Mouse (Mus musculus): ENCODE measurements at regions not wholly inside any gene's neighbourhood (a gene's known extent, or its start where the extent isn't known, plus 50 kb on each side); places are given as distances from the start of the nearest gene placed in this dataset.

- Histone ChIP-seq H3K4me3 (no peak overlapping the region), H3K36me3 (no peaks in the 10 kb centered on the region), H3K4me2 (no peak overlapping the region), H3K27me3 (no peaks in the 10 kb centered on the region), H3K9me3 (no peaks in the 10 kb centered on the region), H3K9ac (no peak overlapping the region), H3K4me1 (peaks cover 7% of the 10 kb centered on the region; the same call in 1 of the 2 replicates), H3K27ac (no peak overlapping the region)
- ATAC-seq (ENCODE audit: insufficient number of reproducible peaks, insufficient read depth, low FRiP score, low TSS enrichment, low read depth) = no peak
- WGBS = 13% methylated on average over 1 of the region's 1 CpGs
Observed at GRCm38 (mm10) chr4:125289709-125290108, 162.1 kb upstream of the Zc3h12a start.

- Histone ChIP-seq H3K27me3 (0 out of 2 replicates have a peak, but pooled peaks cover under 1% of the 10 kb centered on the region), H3K4me1 (peaks cover 7% of the 10 kb centered on the region; the same call in 1 of the 2 replicates), H3K9ac (no peak overlapping the region), H3K4me2 (no peak overlapping the region), H3K36me3 (no peaks in the 10 kb centered on the region), H3K27ac (no peak overlapping the region), H3K4me3 (no peak overlapping the region), H3K9me3 (no peaks in the 10 kb centered on the region)
- ATAC-seq (ENCODE audit: insufficient number of reproducible peaks, insufficient read depth, low FRiP score, low TSS enrichment, low read depth) = no peak
- WGBS = 41% methylated on average over 6 of the region's 6 CpGs
Observed at GRCm38 (mm10) chr4:125289031-125289449, 161.4 kb upstream of the Zc3h12a start.

GRCm38 (mm10) chr4:125282974-125283319 is 155.3 kb upstream of the Zc3h12a start:
- no peaks in the 10 kb centered on the region for H3K9me3 ChIP-seq
- H3K27ac ChIP-seq = no peak overlapping the region
- no peak overlapping the region for H3K4me3 ChIP-seq
- no peak overlapping the region for H3K9ac ChIP-seq
- peaks cover 25% of the 10 kb centered on the region; the same call in 1 of the 2 replicates for H3K27me3 ChIP-seq
- 17% methylated on average over 8 of the region's 8 CpGs for WGBS
- H3K36me3 ChIP-seq = no peaks in the 10 kb centered on the region
- H3K4me2 ChIP-seq = peak overlapping the region; percentile 54
- ATAC-seq (ENCODE audit: insufficient number of reproducible peaks, insufficient read depth, low FRiP score, low TSS enrichment, low read depth) = no peak
- H3K4me1 ChIP-seq = peaks cover 9% of the 10 kb centered on the region; the same call in 1 of the 2 replicates

GRCm38 (mm10) chr4:125282154-125282973 is 154.7 kb upstream of the Zc3h12a start:
- 9% methylated on average over 21 of the region's 21 CpGs for WGBS
- Histone ChIP-seq H3K4me3 (peak overlapping the region; percentile 23), H3K27ac (no peak overlapping the region), H3K4me1 (peaks cover 9% of the 10 kb centered on the region; the same call in 1 of the 2 replicates), H3K9me3 (no peaks in the 10 kb centered on the region), H3K36me3 (no peaks in the 10 kb centered on the region), H3K4me2 (peak overlapping the region; percentile 54), H3K27me3 (peaks cover 31% of the 10 kb centered on the region), H3K9ac (no peak overlapping the region; the same call in 1 of the 2 replicates)
- ATAC-seq (ENCODE audit: insufficient number of reproducible peaks, insufficient read depth, low FRiP score, low TSS enrichment, low read depth) = peak; percentile 60

- Histone ChIP-seq H3K4me1 (peaks cover 9% of the 10 kb centered on the region; the same call in 1 of the 2 replicates), H3K27ac (no peak overlapping the region), H3K27me3 (peaks cover 63% of the 10 kb centered on the region), H3K9ac (no peak overlapping the region), H3K4me2 (no peak overlapping the region), H3K36me3 (no peaks in the 10 kb centered on the region), H3K9me3 (no peaks in the 10 kb centered on the region), H3K4me3 (no peak overlapping the region)
- 75% methylated on average over 7 of the region's 7 CpGs for WGBS
- no peak for ATAC-seq (ENCODE audit: insufficient number of reproducible peaks, insufficient read depth, low FRiP score, low TSS enrichment, low read depth)
Observed at GRCm38 (mm10) chr4:125279165-125279564, 151.5 kb upstream of the Zc3h12a start.

GRCm38 (mm10) chr4:125276861-125277260 is 149.2 kb upstream of the Zc3h12a start:
- Histone ChIP-seq H3K4me1 (no peaks in the 10 kb centered on the region), H3K9me3 (no peaks in the 10 kb centered on the region), H3K27me3 (peaks cover 66% of the 10 kb centered on the region), H3K9ac (no peak overlapping the region), H3K4me2 (no peak overlapping the region), H3K4me3 (no peak overlapping the region), H3K36me3 (no peaks in the 10 kb centered on the region), H3K27ac (no peak overlapping the region)
- ATAC-seq (ENCODE audit: insufficient number of reproducible peaks, insufficient read depth, low FRiP score, low TSS enrichment, low read depth) = no peak
- 70% methylated on average over 6 of the region's 6 CpGs for WGBS

GRCm38 (mm10) chr4:125275259-125275658 is 147.6 kb upstream of the Zc3h12a start:
- no peak overlapping the region for H3K27ac ChIP-seq
- ATAC-seq (ENCODE audit: insufficient number of reproducible peaks, insufficient read depth, low FRiP score, low TSS enrichment, low read depth) = no peak
- H3K9me3 ChIP-seq = no peaks in the 10 kb centered on the region
- H3K4me2 ChIP-seq = no peak overlapping the region
- no peaks in the 10 kb centered on the region for H3K4me1 ChIP-seq
- H3K4me3 ChIP-seq = no peak overlapping the region
- no peak overlapping the region for H3K9ac ChIP-seq
- peaks cover 63% of the 10 kb centered on the region for H3K27me3 ChIP-seq
- under 1% methylated on average over 13 of the region's 13 CpGs for whole genome bisulfite sequencing
- no peaks in the 10 kb centered on the region for H3K36me3 ChIP-seq

GRCm38 (mm10) chr4:125270951-125271350 is 143.3 kb upstream of the Zc3h12a start:
- WGBS = 65% methylated on average over 14 of the region's 14 CpGs
- H3K4me3 ChIP-seq = no peak overlapping the region
- no peak for ATAC-seq (ENCODE audit: insufficient number of reproducible peaks, insufficient read depth, low FRiP score, low TSS enrichment, low read depth)
- no peak overlapping the region for H3K9ac ChIP-seq
- H3K9me3 ChIP-seq = no peaks in the 10 kb centered on the region
- no peaks in the 10 kb centered on the region for H3K36me3 ChIP-seq
- no peak overlapping the region for H3K4me2 ChIP-seq
- H3K4me1 ChIP-seq = no peaks in the 10 kb centered on the region
- H3K27me3 ChIP-seq = peaks cover 69% of the 10 kb centered on the region
- H3K27ac ChIP-seq = no peak overlapping the region

- Histone ChIP-seq H3K9ac (no peak overlapping the region), H3K4me3 (no peak overlapping the region), H3K9me3 (no peaks in the 10 kb centered on the region), H3K36me3 (no peaks in the 10 kb centered on the region), H3K27ac (no peak overlapping the region), H3K4me2 (no peak overlapping the region), H3K27me3 (peaks cover 50% of the 10 kb centered on the region), H3K4me1 (no peaks in the 10 kb centered on the region)
- 81% methylated on average over 1 of the region's 1 CpGs for WGBS
- ATAC-seq (ENCODE audit: insufficient number of reproducible peaks, insufficient read depth, low FRiP score, low TSS enrichment, low read depth) = no peak
Observed at GRCm38 (mm10) chr4:125266212-125266611, 138.6 kb upstream of the Zc3h12a start.

- peaks cover 46% of the 10 kb centered on the region for H3K27me3 ChIP-seq
- H3K9ac ChIP-seq = no peak overlapping the region
- 11% methylated on average over 5 of the region's 5 CpGs for WGBS
Observed at GRCm38 (mm10) chr4:125265575-125265974, 137.9 kb upstream of the Zc3h12a start.

GRCm38 (mm10) chr4:125265065-125265464 is 137.4 kb upstream of the Zc3h12a start:
- H3K4me3 ChIP-seq = no peak overlapping the region
- no peaks in the 10 kb centered on the region for H3K4me1 ChIP-seq
- H3K36me3 ChIP-seq = no peaks in the 10 kb centered on the region
- 30% methylated on average over 7 of the region's 7 CpGs for WGBS
- no peak overlapping the region for H3K27ac ChIP-seq
- no peak overlapping the region for H3K4me2 ChIP-seq
- no peak overlapping the region for H3K9ac ChIP-seq
- H3K9me3 ChIP-seq = no peaks in the 10 kb centered on the region
- no peak for ATAC-seq (ENCODE audit: insufficient number of reproducible peaks, insufficient read depth, low FRiP score, low TSS enrichment, low read depth)
- H3K27me3 ChIP-seq = peaks cover 42% of the 10 kb centered on the region

More at GRCm38 (mm10) chr4:125265575-125265974, 137.9 kb upstream of the Zc3h12a start:
- Histone ChIP-seq H3K27ac (no peak overlapping the region), H3K4me1 (no peaks in the 10 kb centered on the region), H3K4me2 (no peak overlapping the region), H3K9me3 (no peaks in the 10 kb centered on the region), H3K36me3 (no peaks in the 10 kb centered on the region), H3K4me3 (no peak overlapping the region)
- ATAC-seq (ENCODE audit: insufficient number of reproducible peaks, insufficient read depth, low FRiP score, low TSS enrichment, low read depth) = no peak

- Histone ChIP-seq H3K9ac (no peak overlapping the region), H3K36me3 (no peaks in the 10 kb centered on the region), H3K27ac (no peak overlapping the region), H3K4me1 (no peaks in the 10 kb centered on the region), H3K9me3 (no peaks in the 10 kb centered on the region), H3K4me3 (no peak overlapping the region), H3K27me3 (peaks cover 22% of the 10 kb centered on the region; the same call in 1 of the 2 replicates), H3K4me2 (no peak overlapping the region)
- no peak for ATAC-seq (ENCODE audit: insufficient number of reproducible peaks, insufficient read depth, low FRiP score, low TSS enrichment, low read depth)
- WGBS = 50% methylated on average over 8 of the region's 8 CpGs
Observed at GRCm38 (mm10) chr4:125261547-125261946, 133.9 kb upstream of the Zc3h12a start.
